Mouse (Mus musculus) forebrain, postnatal 0 days (tissue): ENCODE measurements around the gene Gm19935. TPM values are rescaled to one million over a fixed set of nuclear protein-coding genes. Genes with fewer than 3 reads are reported as not detected.
A peak's percentile ranks its signal among the peaks of the same experiment; 100 is the strongest.

ENCODE experiments used
- ATAC-seq: fragments of 200-750 bp; cut with Nextera tagmentation; 2 replicates; pipeline ENCODE4 v1.8.0; 2017; ENCODE audit warnings: mild to moderate bottlenecking, moderate library complexity
- DNase-seq: peaks from one replicate; pipeline ENCODE4 v3.0.0-alpha.2; 2015
- H3K27ac ChIP-seq: fragments of 300-500 bp; sonication (generic); 2 replicates; pipeline ENCODE4 v1.5.1; 2014; ENCODE audit warnings: low read depth, mild to moderate bottlenecking, antibody characterized with exemption, low read length, moderate library complexity, mixed read lengths
- H3K27me3 ChIP-seq: fragments of 300-500 bp; sonication (generic); 2 replicates; pipeline ENCODE4 v1.6.1; 2014; ENCODE audit warnings: mild to moderate bottlenecking, low read length, mixed read lengths; ENCODE audit not compliant: insufficient read depth
- H3K36me3 ChIP-seq: fragments of 300-500 bp; sonication (generic); 2 replicates; pipeline ENCODE4 v1.6.1; 2014; ENCODE audit warnings: mild to moderate bottlenecking, moderate library complexity; ENCODE audit not compliant: insufficient read depth
- H3K4me1 ChIP-seq: fragments of 300-500 bp; sonication (generic); 2 replicates; pipeline ENCODE4 v1.6.1; 2014; ENCODE audit warnings: antibody characterized with exemption; ENCODE audit not compliant: insufficient read depth
- H3K4me2 ChIP-seq: fragments of 300-500 bp; sonication (generic); 2 replicates; pipeline ENCODE4 v1.6.1; 2014; ENCODE audit warnings: low read depth, mild to moderate bottlenecking, moderate library complexity
- H3K4me3 ChIP-seq: fragments of 300-500 bp; sonication (generic); 2 replicates; pipeline ENCODE4 v1.5.1; 2014; ENCODE audit warnings: low read depth, low read length, mixed read lengths
- H3K9ac ChIP-seq: fragments of 300-500 bp; sonication (generic); 2 replicates; pipeline ENCODE4 v1.6.1; 2014; ENCODE audit warnings: mild to moderate bottlenecking
- H3K9me3 ChIP-seq: fragments of 300-500 bp; sonication (generic); 2 replicates; pipeline ENCODE4 v1.6.1; 2016; ENCODE audit warnings: low read length
- CTCF ChIP-seq: sonication (generic); IDR thresholded peaks from 2 replicates; pipeline ENCODE4 v1.5.1; 2016; ENCODE audit warnings: antibody characterized with exemption, control low read depth, low read depth
- WGBS: fragments of 180-500 bp; shearing (Covaris S2); extraction: QIAGEN DNeasy Blood & Tissue Kit; methylation state at CpG from one replicate; pipeline ENCODE4 v1.1.7; 2014; 5-methylcytosine and 5-hydroxymethylcytosine counted together
- polyA plus RNA-seq: library from polyadenylated mRNA; unstranded; fragments of >200 nt; fragmentation: Nextera tagmentation; extraction: Ambion mirVana; gene quantifications from 2 replicates; pipeline ENCODE4 v1.2.1, GENCODE M21; 2015
- total RNA-seq: library from RNA; depleted of rRNA; stranded (reverse); fragments of >200 nt; gene quantifications from 2 replicates; pipeline ENCODE4 v1.2.3, GENCODE M21; 2014; rRNA removed

The Gm19935 gene
- 2.5 and 5.0 TPM in 2 replicates for total RNA-seq
- polyA plus RNA-seq = 2.9 and 4.6 TPM in 2 replicates

GRCm38 (mm10) chr8:90817293-90817692 is at the start of gene Gm19935:
Gm19935 (minus strand) TSS chr8:90817393.
- Histone ChIP-seq H3K27ac (no peak within 1 kb of the TSS), H3K9ac (no peak within 1 kb of the TSS), H3K4me2 (0 out of 2 replicates have a peak within 1 kb of the TSS, but pooled peaks have one; percentile 1), H3K36me3 (no peaks in the 10 kb centered on the region), H3K4me1 (no peaks in the 10 kb centered on the region), H3K9me3 (no peaks in the 10 kb centered on the region), H3K27me3 (no peaks in the 10 kb centered on the region), H3K4me3 (no peak within 1 kb of the TSS)
- no peak for DNase-seq
- ATAC-seq = no peak
- TF ChIP-seq CTCF = no peak
- WGBS = 86% methylated on average over 2 of the region's 2 CpGs

- 9% methylated on average over 9 of the region's 9 CpGs for WGBS
- peak; percentile 58 for DNase-seq
These were observed 44.8 kb upstream of the Gm19935 start for GRCm38 (mm10) chr8:90862038-90862437.

GRCm38 (mm10) chr8:90861266-90861944 is 44.2 kb upstream of the Gm19935 start:
- peaks cover 9% of the 10 kb centered on the region; the same call in 1 of the 2 replicates for H3K4me1 ChIP-seq
- no peak overlapping the region for H3K4me2 ChIP-seq
- 0 out of 2 replicates have a peak overlapping the region, but pooled peaks have one; percentile 18 for H3K9ac ChIP-seq
- peak; percentile 71 for DNase-seq
- H3K36me3 ChIP-seq = no peaks in the 10 kb centered on the region
- H3K27me3 ChIP-seq = no peaks in the 10 kb centered on the region
- H3K4me3 ChIP-seq = no peak overlapping the region
- ATAC-seq = peak; percentile 50
- WGBS = 8% methylated on average over 9 of the region's 9 CpGs
- TF ChIP-seq CTCF = no peak
- H3K9me3 ChIP-seq = no peaks in the 10 kb centered on the region
- peak overlapping the region; percentile 66 for H3K27ac ChIP-seq

More at GRCm38 (mm10) chr8:90862038-90862437, 44.8 kb upstream of the Gm19935 start:
- peak overlapping the region; percentile 17; the same call in 1 of the 2 replicates for H3K4me2 ChIP-seq
- peak overlapping the region; percentile 66 for H3K27ac ChIP-seq
- peaks cover 9% of the 10 kb centered on the region; the same call in 1 of the 2 replicates for H3K4me1 ChIP-seq
- 0 out of 2 replicates have a peak overlapping the region, but pooled peaks have one; percentile 18 for H3K9ac ChIP-seq
- peak; percentile 93 for ATAC-seq
- H3K36me3 ChIP-seq = no peaks in the 10 kb centered on the region
- no peaks in the 10 kb centered on the region for H3K27me3 ChIP-seq
- no peaks in the 10 kb centered on the region for H3K9me3 ChIP-seq
- TF ChIP-seq CTCF = no peak
- no peak overlapping the region for H3K4me3 ChIP-seq

- Histone ChIP-seq H3K4me3 (no peak overlapping the region), H3K27me3 (no peaks in the 10 kb centered on the region), H3K9ac (no peak overlapping the region), H3K4me1 (peaks cover 17% of the 10 kb centered on the region; the same call in 1 of the 2 replicates), H3K36me3 (no peaks in the 10 kb centered on the region), H3K27ac (no peak overlapping the region), H3K9me3 (no peaks in the 10 kb centered on the region), H3K4me2 (no peak overlapping the region)
- ATAC-seq (no peak), DNase-seq (no peak)
- WGBS = 92% methylated on average over 2 of the region's 2 CpGs
- TF ChIP-seq CTCF = no peak
These were observed 40.9 kb upstream of the Gm19935 start for GRCm38 (mm10) chr8:90858071-90858470.

GRCm38 (mm10) chr8:90856952-90857351 is 39.8 kb upstream of the Gm19935 start:
- DNase-seq (no peak), ATAC-seq (no peak)
- TF ChIP-seq CTCF = no peak
- Histone ChIP-seq H3K9me3 (no peaks in the 10 kb centered on the region), H3K4me1 (peaks cover 14% of the 10 kb centered on the region; the same call in 1 of the 2 replicates), H3K4me3 (no peak overlapping the region), H3K27me3 (no peaks in the 10 kb centered on the region), H3K27ac (no peak overlapping the region), H3K36me3 (no peaks in the 10 kb centered on the region), H3K4me2 (no peak overlapping the region), H3K9ac (no peak overlapping the region)
- 46% methylated on average over 1 of the region's 1 CpGs for WGBS

- Histone ChIP-seq H3K4me3 (no peak overlapping the region), H3K27ac (no peak overlapping the region), H3K27me3 (no peaks in the 10 kb centered on the region), H3K4me1 (peaks cover 10% of the 10 kb centered on the region; the same call in 1 of the 2 replicates), H3K9ac (no peak overlapping the region), H3K9me3 (no peaks in the 10 kb centered on the region), H3K4me2 (no peak overlapping the region), H3K36me3 (no peaks in the 10 kb centered on the region)
- ATAC-seq (no peak), DNase-seq (no peak)
- 91% methylated on average over 3 of the region's 3 CpGs for WGBS
- no peak for TF ChIP-seq CTCF
These were observed 39.0 kb upstream of the Gm19935 start for GRCm38 (mm10) chr8:90856171-90856570.

- WGBS = 17% methylated on average over 10 of the region's 10 CpGs
- Histone ChIP-seq H3K27ac (peak overlapping the region; percentile 54), H3K27me3 (no peaks in the 10 kb centered on the region), H3K4me3 (no peak overlapping the region), H3K4me2 (peak overlapping the region; percentile 13; the same call in 1 of the 2 replicates), H3K4me1 (peaks cover 11% of the 10 kb centered on the region), H3K9ac (no peak overlapping the region), H3K9me3 (no peaks in the 10 kb centered on the region), H3K36me3 (no peaks in the 10 kb centered on the region)
- DNase-seq (peak; percentile 67), ATAC-seq (peak; percentile 84)
- TF ChIP-seq CTCF = no peak
These were observed 37.5 kb upstream of the Gm19935 start for GRCm38 (mm10) chr8:90854671-90855161.
